Mouse (Mus musculus) frontal cortex, adult 2 months (tissue): ENCODE measurements around the gene Mrpl45. TPM values are rescaled to one million over a fixed set of nuclear protein-coding genes. Genes with fewer than 3 reads are reported as not detected.
A peak's percentile ranks its signal among the peaks of the same experiment; 100 is the strongest.
"Not testable (repeated sequence)": the region's sequence is repeated elsewhere in the genome, so short reads cannot be mapped to it uniquely, and the experiment has no call there.

Experiments used
- DNase-seq, 2 experiments: peaks; one replicate each; pipeline ENCODE4 v3.0.0; 2022; ENCODE audit warnings: low spot score in 1 of 2; ENCODE audit errors: extremely low spot score in 1 of 2
- polyA plus RNA-seq: library from polyadenylated mRNA; depleted of rRNA; stranded (reverse); fragments of >200 nt; gene quantifications from 2 replicates; pipeline ENCODE4 v1.2.3, GENCODE M21; 2012; rRNA removed

The Mrpl45 gene
- 28.9 TPM in 2 replicates for polyA plus RNA-seq

GRCm38 (mm10) chr11:97315504-97316503 is at the start of gene Mrpl45:
Gene Mrpl45 (plus strand): TSS chr11:97315716.
- peak; percentile 94 to 99 for DNase-seq

GRCm38 (mm10) chr11:97266544-97266943 is 49.0 kb upstream of the Mrpl45 start:
- DNase-seq = not testable (repeated sequence)

- DNase-seq = not testable (repeated sequence)
Observed at GRCm38 (mm10) chr11:97270004-97270403, 45.5 kb upstream of the Mrpl45 start.

- no peak for DNase-seq
Observed at GRCm38 (mm10) chr11:97272835-97273234, 42.7 kb upstream of the Mrpl45 start.

- DNase-seq = no peak
Observed at GRCm38 (mm10) chr11:97273613-97274012, 41.9 kb upstream of the Mrpl45 start.

- DNase-seq = not testable (repeated sequence)
Observed at GRCm38 (mm10) chr11:97274947-97275346, 40.6 kb upstream of the Mrpl45 start.

GRCm38 (mm10) chr11:97275349-97275748 is 40.2 kb upstream of the Mrpl45 start:
- no peak for DNase-seq

GRCm38 (mm10) chr11:97276019-97276418 is 39.5 kb upstream of the Mrpl45 start:
- DNase-seq = no peak

- DNase-seq = no peak
Observed at GRCm38 (mm10) chr11:97277166-97277565, 38.4 kb upstream of the Mrpl45 start.

GRCm38 (mm10) chr11:97278456-97278855 is 37.1 kb upstream of the Mrpl45 start:
- no peak for DNase-seq

GRCm38 (mm10) chr11:97279040-97279404 is 36.5 kb upstream of the Mrpl45 start:
- no peak for DNase-seq

- peak in 1 of 2 experiments; percentile 56 for DNase-seq
Observed at GRCm38 (mm10) chr11:97279405-97280215, 35.9 kb upstream of the Mrpl45 start.

GRCm38 (mm10) chr11:97280216-97280861 is 35.2 kb upstream of the Mrpl45 start, which contains the start of gene Npepps:
Gene Npepps (minus strand): TSS chr11:97280638.
- DNase-seq = peak in 1 of 2 experiments; percentile 61

GRCm38 (mm10) chr11:97282179-97282578 is 33.3 kb upstream of the Mrpl45 start:
- DNase-seq = no peak

- DNase-seq = no peak
Observed at GRCm38 (mm10) chr11:97284854-97285253, 30.7 kb upstream of the Mrpl45 start.

- no peak for DNase-seq
Observed at GRCm38 (mm10) chr11:97285852-97286775, 29.4 kb upstream of the Mrpl45 start.

- DNase-seq = no peak
Observed at GRCm38 (mm10) chr11:97286973-97287372, 28.5 kb upstream of the Mrpl45 start.

- DNase-seq = no peak
Observed at GRCm38 (mm10) chr11:97287643-97288042, 27.9 kb upstream of the Mrpl45 start.
